Mouse (Mus musculus) embryonic facial prominence, embryonic 10.5 days (tissue): Measurements from ENCODE around the gene Mrgprb1. TPM values are rescaled to one million over a fixed set of nuclear protein-coding genes. Genes with fewer than 3 reads are reported as not detected.
"Not testable (repeated sequence)": the region's sequence is repeated elsewhere in the genome, so short reads cannot be mapped to it uniquely, and the experiment has no call there.

Experiments used
- DNase-seq: peaks from one replicate; pipeline ENCODE4 v3.0.0-alpha.2; 2017; ENCODE audit warnings: low spot score
- H3K27ac ChIP-seq: fragments of 300-500 bp; sonication (generic); replicated peaks from 2 replicates; pipeline ENCODE4 v1.5.1; 2016; ENCODE audit warnings: mild to moderate bottlenecking
- H3K27me3 ChIP-seq: fragments of 300-500 bp; sonication (generic); replicated peaks from 2 replicates; pipeline ENCODE4 v1.6.1; 2016; ENCODE audit warnings: low read depth, mild to moderate bottlenecking; ENCODE audit not compliant: poor library complexity, severe bottlenecking
- H3K36me3 ChIP-seq: fragments of 300-500 bp; sonication (generic); replicated peaks from 2 replicates; pipeline ENCODE4 v1.6.1; 2016; ENCODE audit warnings: mild to moderate bottlenecking, moderate library complexity
- H3K4me1 ChIP-seq: fragments of 300-500 bp; sonication (generic); 2 replicates; pipeline ENCODE4 v1.6.1; 2016
- H3K4me3 ChIP-seq: fragments of 300-500 bp; sonication (generic); 2 replicates; pipeline ENCODE4 v1.5.1; 2016; ENCODE audit warnings: mild to moderate bottlenecking, moderate library complexity
- H3K9me3 ChIP-seq: fragments of 300-500 bp; sonication (generic); 2 replicates; pipeline ENCODE4 v1.6.1; 2016; ENCODE audit warnings: mild to moderate bottlenecking
- WGBS: fragments of 180-500 bp; shearing (Covaris S2); methylation state at CpG from one replicate; pipeline ENCODE4 v1.1.7; 2016; 5-methylcytosine and 5-hydroxymethylcytosine counted together
- polyA plus RNA-seq: library from polyadenylated mRNA; unstranded; fragments of >200 nt; fragmentation: Nextera tagmentation; extraction: Ambion mirVana; gene quantifications from 2 replicates; pipeline ENCODE4 v1.2.1, GENCODE M21; 2016

Gene Mrgprb1
- polyA plus RNA-seq = not detected in 2 replicates

GRCm38 (mm10) chr7:48456242-48456641, at the start of gene Mrgprb1:
Mrgprb1 (minus strand) TSS chr7:48456342.
- Histone ChIP-seq H3K36me3 (no peaks in the 10 kb centered on the region), H3K4me3 (no peak within 1 kb of the TSS), H3K27me3 (no peaks in the 10 kb centered on the region), H3K27ac (no peak within 1 kb of the TSS), H3K9me3 (peaks cover 35% of the 10 kb centered on the region), H3K4me1 (no peaks in the 10 kb centered on the region)
- WGBS = 87% methylated on average over 3 of the region's 3 CpGs
- no peak for DNase-seq

- no peaks in the 10 kb centered on the region for H3K36me3 ChIP-seq
- H3K27ac ChIP-seq = no peak within 1 kb of the TSS
- H3K4me1 ChIP-seq = no peaks in the 10 kb centered on the region
- no peak for DNase-seq
- H3K9me3 ChIP-seq = peaks cover 50% of the 10 kb centered on the region
- H3K4me3 ChIP-seq = no peak within 1 kb of the TSS
- H3K27me3 ChIP-seq = no peaks in the 10 kb centered on the region
Measured at GRCm38 (mm10) chr7:48499221-48499620, 43.1 kb upstream of the Mrgprb1 start, which contains the start of gene Mrgprx2. Mrgprx2 (minus strand) TSS chr7:48499321.

GRCm38 (mm10) chr7:48436581-48436980, 19.6 kb downstream of the Mrgprb1 start:
- 55% methylated on average over 3 of the region's 3 CpGs for WGBS
- H3K27ac ChIP-seq = no peak overlapping the region
- peaks cover 36% of the 10 kb centered on the region for H3K9me3 ChIP-seq
- H3K4me3 ChIP-seq = no peak overlapping the region
- no peaks in the 10 kb centered on the region for H3K4me1 ChIP-seq
- DNase-seq = no peak
- no peaks in the 10 kb centered on the region for H3K36me3 ChIP-seq
- H3K27me3 ChIP-seq = no peaks in the 10 kb centered on the region

GRCm38 (mm10) chr7:48435936-48436335, 20.2 kb downstream of the Mrgprb1 start:
- peaks cover 36% of the 10 kb centered on the region for H3K9me3 ChIP-seq
- WGBS = 86% methylated on average over 3 of the region's 3 CpGs
- DNase-seq = not testable (repeated sequence)

More at GRCm38 (mm10) chr7:48435936-48436335, 20.2 kb downstream of the Mrgprb1 start:
- H3K27me3 ChIP-seq, H3K27ac ChIP-seq, H3K4me1 ChIP-seq, H3K4me3 ChIP-seq, H3K36me3 ChIP-seq: not testable (repeated sequence)

Other genes starting within 250 kb of the Mrgprb1 start
- gene Mrgprb8, start 67.8 kb downstream of the Mrgprb1 start, polyA plus RNA-seq = not detected in 2 replicates
- gene Mrgprx2, start 43.0 kb upstream of the Mrgprb1 start, polyA plus RNA-seq = not detected in 2 replicates
- not detected in 2 replicates for gene Mrgprb2, start 101.7 kb upstream of the Mrgprb1 start, polyA plus RNA-seq
- not detected in 2 replicates for gene Mrgprb3, start 187.5 kb upstream of the Mrgprb1 start, polyA plus RNA-seq